Mouse (Mus musculus): Measurements from ENCODE around the gene Ryr3. TPM values are rescaled to one million over a fixed set of nuclear protein-coding genes. Genes with fewer than 3 reads are reported as not detected.

Ryr3 gene
- polyA plus RNA-seq, 1 experiment from 2014 or later, result 14.1 TPM

DNA sequence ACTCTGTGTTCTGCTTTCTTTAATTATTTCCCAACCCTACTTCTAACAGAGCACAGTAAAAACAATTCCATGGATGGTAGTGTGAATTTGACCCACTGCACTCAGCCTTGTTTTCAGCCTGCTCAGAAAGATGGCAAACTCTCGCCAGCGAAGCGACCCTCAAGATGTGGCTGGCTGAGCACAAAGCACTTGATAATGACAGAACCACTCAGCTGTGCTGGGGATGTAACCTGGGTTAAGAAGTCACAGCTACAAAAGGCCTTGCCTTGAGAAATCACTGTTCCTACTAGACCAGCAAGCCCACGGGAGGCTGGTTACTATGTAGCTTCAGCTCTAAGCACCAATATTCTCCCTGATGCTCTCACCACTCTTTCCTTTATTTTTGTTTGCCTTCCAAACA, 140.5 kb downstream of the Ryr3 start:
- no peak overlapping the region for H3K4me3 ChIP-seq (ENCODE audit: low read depth, low read length)
- no peaks in the 10 kb centered on the region for H3K9me3 ChIP-seq (ENCODE audit: control insufficient read depth, low read length)
- H3K36me3 ChIP-seq (ENCODE audit: control insufficient read depth, insufficient read depth, low read length), result no peaks in the 10 kb centered on the region
- no peak overlapping the region for H3K9ac ChIP-seq (replicated peaks; ENCODE audit: low read depth, low read length)
- H3K4me1 ChIP-seq (ENCODE audit: control insufficient read depth, insufficient read depth, low read length), result no peaks in the 10 kb centered on the region
- no peaks in the 10 kb centered on the region for H3K27me3 ChIP-seq (ENCODE audit: control insufficient read depth, insufficient read depth, low read length)
- no peak overlapping the region for H3K4me2 ChIP-seq (ENCODE audit: low read depth, low read length)
- WGBS, result 87% methylated on average over 4 of the region's 4 CpGs
- H3K27ac ChIP-seq (ENCODE audit: low read depth, low read length), result no peak overlapping the region
- ATAC-seq (ENCODE audit: low read depth), result no peak

DNA sequence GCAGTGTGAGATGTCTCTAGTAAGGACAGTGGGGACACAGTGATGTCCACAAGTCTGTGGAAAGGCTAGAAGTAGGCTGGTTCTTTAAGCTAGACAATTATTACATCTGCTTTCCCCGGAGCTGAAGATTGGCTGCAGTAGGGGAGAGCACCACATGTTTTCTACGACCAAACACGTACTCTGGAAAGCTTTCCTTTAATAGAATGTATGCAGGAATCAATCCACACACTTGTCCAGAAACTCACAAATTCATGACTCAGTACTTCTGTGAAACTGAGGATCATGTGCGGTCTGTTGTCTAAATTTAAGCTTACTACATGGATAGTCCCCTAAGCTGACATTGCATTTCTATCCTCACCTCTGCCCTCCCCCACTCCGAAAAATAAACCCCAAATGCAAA, 157.5 kb downstream of the Ryr3 start:
- no peak for ATAC-seq (ENCODE audit: low read depth)
- H3K36me3 ChIP-seq (ENCODE audit: control insufficient read depth, insufficient read depth, low read length), result no peaks in the 10 kb centered on the region
- 87% methylated on average over 5 of the region's 5 CpGs for WGBS

DNA sequence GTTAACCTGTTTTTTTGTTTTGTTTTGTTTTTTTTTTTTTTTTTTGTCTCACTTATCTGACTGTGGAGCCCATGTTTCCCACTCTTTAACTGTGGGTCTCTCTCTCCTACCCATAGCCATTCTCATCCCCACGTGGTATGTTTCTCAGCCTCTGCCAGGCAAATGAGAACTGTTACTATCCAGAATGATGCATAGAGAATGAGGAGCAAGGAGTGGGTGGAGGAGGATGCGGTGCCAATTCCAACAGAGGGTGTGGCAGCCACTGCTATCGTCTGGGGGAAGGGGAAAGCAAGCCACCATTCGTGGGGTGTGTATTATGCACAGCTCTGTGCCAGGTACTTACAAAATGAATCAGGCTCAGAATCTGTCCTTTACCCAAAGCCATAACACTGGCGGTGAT, 158.0 kb downstream of the Ryr3 start:
- Histone ChIP-seq H3K4me2 (ENCODE audit: low read depth, low read length) (no peak overlapping the region), H3K27ac (ENCODE audit: low read depth, low read length) (no peak overlapping the region), H3K4me3 (ENCODE audit: low read depth, low read length) (no peak overlapping the region), H3K9ac (replicated peaks; ENCODE audit: low read depth, low read length) (no peak overlapping the region), H3K36me3 (ENCODE audit: control insufficient read depth, insufficient read depth, low read length) (no peaks in the 10 kb centered on the region), H3K4me1 (ENCODE audit: control insufficient read depth, insufficient read depth, low read length) (no peaks in the 10 kb centered on the region), H3K27me3 (ENCODE audit: control insufficient read depth, insufficient read depth, low read length) (no peaks in the 10 kb centered on the region), H3K9me3 (ENCODE audit: control insufficient read depth, low read length) (no peaks in the 10 kb centered on the region)
- no peak for ATAC-seq (ENCODE audit: low read depth)
- WGBS, result 71% methylated on average over 5 of the region's 5 CpGs

More for the DNA sequence above, 157.5 kb downstream of the Ryr3 start:
- H3K9me3 ChIP-seq (ENCODE audit: control insufficient read depth, low read length), result no peaks in the 10 kb centered on the region
- H3K4me2 ChIP-seq (ENCODE audit: low read depth, low read length), result no peak overlapping the region
- H3K27ac ChIP-seq (ENCODE audit: low read depth, low read length), result no peak overlapping the region
- no peaks in the 10 kb centered on the region for H3K4me1 ChIP-seq (ENCODE audit: control insufficient read depth, insufficient read depth, low read length)
- no peak overlapping the region for H3K4me3 ChIP-seq (ENCODE audit: low read depth, low read length)
- no peaks in the 10 kb centered on the region for H3K27me3 ChIP-seq (ENCODE audit: control insufficient read depth, insufficient read depth, low read length)
- H3K9ac ChIP-seq (replicated peaks; ENCODE audit: low read depth, low read length), result no peak overlapping the region

DNA sequence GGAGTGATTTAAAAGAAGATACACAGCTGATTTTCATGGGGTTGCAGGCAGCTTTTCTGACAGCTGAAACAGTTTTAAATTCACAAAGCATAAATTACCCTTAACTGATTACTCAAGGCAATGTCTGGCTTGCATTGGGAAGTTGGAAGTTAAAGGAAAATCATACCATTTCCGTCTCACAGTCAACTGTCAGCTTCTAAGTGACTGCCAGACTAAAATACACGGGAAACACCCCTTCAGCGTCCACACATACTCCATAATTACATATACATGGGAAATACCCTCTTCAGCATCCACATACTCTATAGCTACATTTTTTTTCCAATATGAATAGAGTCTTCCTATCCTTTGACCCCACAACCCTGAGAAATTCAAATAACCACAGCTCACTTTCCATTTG, 158.8 kb downstream of the Ryr3 start:
- Histone ChIP-seq H3K4me3 (ENCODE audit: low read depth, low read length) (no peak overlapping the region), H3K9me3 (ENCODE audit: control insufficient read depth, low read length) (no peaks in the 10 kb centered on the region), H3K9ac (replicated peaks; ENCODE audit: low read depth, low read length) (no peak overlapping the region), H3K27ac (ENCODE audit: low read depth, low read length) (no peak overlapping the region), H3K27me3 (ENCODE audit: control insufficient read depth, insufficient read depth, low read length) (no peaks in the 10 kb centered on the region), H3K36me3 (ENCODE audit: control insufficient read depth, insufficient read depth, low read length) (no peaks in the 10 kb centered on the region), H3K4me1 (ENCODE audit: control insufficient read depth, insufficient read depth, low read length) (no peaks in the 10 kb centered on the region), H3K4me2 (ENCODE audit: low read depth, low read length) (no peak overlapping the region)
- 70% methylated on average over 3 of the region's 3 CpGs for WGBS
- ATAC-seq (ENCODE audit: low read depth), result no peak

DNA sequence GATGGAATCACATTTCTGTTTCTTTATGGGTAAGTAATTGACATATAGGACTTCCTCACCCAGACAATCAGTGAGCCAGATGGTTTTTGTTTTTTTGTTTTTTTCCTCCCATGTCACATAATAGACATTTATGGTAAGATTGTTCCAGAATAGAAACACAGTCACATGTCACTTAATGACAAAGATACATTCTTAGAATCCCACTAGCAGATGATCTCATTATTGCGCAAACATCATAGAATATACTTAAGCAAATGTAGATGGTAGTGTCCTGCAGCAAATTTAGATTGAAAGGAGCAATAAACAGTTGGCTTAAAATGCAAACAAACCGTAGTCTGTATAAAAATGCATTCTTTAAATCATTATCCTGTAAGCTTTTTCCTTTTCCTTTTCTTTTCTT, 161.3 kb downstream of the Ryr3 start:
- Histone ChIP-seq H3K9ac (replicated peaks; ENCODE audit: low read depth, low read length) (no peak overlapping the region), H3K4me2 (ENCODE audit: low read depth, low read length) (no peak overlapping the region), H3K4me1 (ENCODE audit: control insufficient read depth, insufficient read depth, low read length) (no peaks in the 10 kb centered on the region), H3K27me3 (ENCODE audit: control insufficient read depth, insufficient read depth, low read length) (no peaks in the 10 kb centered on the region), H3K27ac (ENCODE audit: low read depth, low read length) (no peak overlapping the region), H3K9me3 (ENCODE audit: control insufficient read depth, low read length) (no peaks in the 10 kb centered on the region), H3K4me3 (ENCODE audit: low read depth, low read length) (no peak overlapping the region), H3K36me3 (ENCODE audit: control insufficient read depth, insufficient read depth, low read length) (no peaks in the 10 kb centered on the region)
- WGBS, result 86% methylated on average over 2 of the region's 2 CpGs
- no peak for ATAC-seq (ENCODE audit: low read depth)

DNA sequence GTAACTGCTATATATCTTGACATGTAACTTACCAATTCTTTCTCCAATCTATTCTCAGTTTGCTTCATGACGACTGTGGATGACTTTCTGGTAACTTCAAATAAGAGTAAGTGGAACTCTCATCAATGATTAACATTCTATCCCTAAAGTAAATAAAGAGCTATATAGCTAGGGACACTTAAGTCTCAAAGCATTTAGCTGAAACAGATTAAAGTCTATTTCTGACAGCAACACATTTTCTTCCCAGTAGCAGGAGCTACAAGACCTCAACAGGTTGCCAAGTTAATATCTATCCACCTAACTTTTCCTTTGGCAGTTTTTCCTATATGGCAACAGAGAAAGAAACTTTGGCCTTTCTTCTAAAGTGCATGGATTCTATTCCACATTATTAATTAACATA, 167.1 kb downstream of the Ryr3 start:
- Histone ChIP-seq H3K27me3 (ENCODE audit: control insufficient read depth, insufficient read depth, low read length) (no peaks in the 10 kb centered on the region), H3K9me3 (ENCODE audit: control insufficient read depth, low read length) (no peaks in the 10 kb centered on the region), H3K27ac (ENCODE audit: low read depth, low read length) (no peak overlapping the region), H3K36me3 (ENCODE audit: control insufficient read depth, insufficient read depth, low read length) (no peaks in the 10 kb centered on the region), H3K4me2 (ENCODE audit: low read depth, low read length) (no peak overlapping the region), H3K4me1 (ENCODE audit: control insufficient read depth, insufficient read depth, low read length) (no peaks in the 10 kb centered on the region), H3K4me3 (ENCODE audit: low read depth, low read length) (no peak overlapping the region), H3K9ac (replicated peaks; ENCODE audit: low read depth, low read length) (no peak overlapping the region)
- WGBS, result 80% methylated on average over 1 of the region's 1 CpGs
- no peak for ATAC-seq (ENCODE audit: low read depth)

DNA sequence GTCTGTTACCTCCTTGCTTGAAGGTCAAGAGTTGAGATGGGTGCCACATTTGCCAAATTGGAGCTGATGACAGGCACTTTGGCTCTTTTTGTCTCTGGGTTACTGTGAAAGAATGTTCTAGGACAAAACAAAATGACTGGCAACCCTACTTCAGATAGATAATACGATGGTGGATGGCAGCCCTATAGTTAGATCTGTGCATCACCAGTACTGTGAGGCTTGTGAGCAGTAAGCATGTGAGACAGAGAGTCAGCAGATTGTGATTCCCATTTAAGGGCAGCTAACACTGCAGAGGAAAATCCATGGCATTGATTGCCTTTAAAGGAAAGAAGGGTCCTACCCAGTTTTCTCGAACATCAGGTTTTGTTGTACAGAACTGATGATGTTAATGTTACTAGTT, 180.3 kb downstream of the Ryr3 start:
- WGBS, result 89% methylated on average over 2 of the region's 2 CpGs
- H3K36me3 ChIP-seq (ENCODE audit: control insufficient read depth, insufficient read depth, low read length), result no peaks in the 10 kb centered on the region
- H3K9me3 ChIP-seq (ENCODE audit: control insufficient read depth, low read length), result no peaks in the 10 kb centered on the region
- H3K27me3 ChIP-seq (ENCODE audit: control insufficient read depth, insufficient read depth, low read length), result no peaks in the 10 kb centered on the region
- H3K4me1 ChIP-seq (ENCODE audit: control insufficient read depth, insufficient read depth, low read length), result no peaks in the 10 kb centered on the region
- no peak overlapping the region for H3K4me3 ChIP-seq (ENCODE audit: low read depth, low read length)
- no peak overlapping the region for H3K9ac ChIP-seq (replicated peaks; ENCODE audit: low read depth, low read length)
- no peak overlapping the region for H3K27ac ChIP-seq (ENCODE audit: low read depth, low read length)
- no peak overlapping the region for H3K4me2 ChIP-seq (ENCODE audit: low read depth, low read length)
- ATAC-seq (ENCODE audit: low read depth), result no peak

DNA sequence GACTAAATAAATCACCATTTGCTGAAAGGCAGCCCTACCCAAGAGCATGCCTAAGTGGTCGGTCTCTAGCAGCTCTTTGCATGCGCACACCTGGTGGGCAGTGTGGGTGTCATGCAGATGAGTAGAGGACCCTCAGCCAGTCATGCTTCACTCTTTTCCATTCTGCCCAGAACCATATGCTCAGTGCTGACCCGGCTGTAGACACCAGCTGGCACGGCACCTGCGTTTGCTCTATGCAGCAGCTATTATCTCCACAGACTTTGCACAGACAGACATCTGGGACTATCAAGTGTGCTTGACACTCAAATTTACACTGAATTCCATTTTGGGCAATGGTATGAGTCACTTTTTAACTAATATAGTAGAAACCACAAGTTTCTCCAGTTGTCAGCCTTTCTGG, 186.2 kb downstream of the Ryr3 start:
- no peak overlapping the region for H3K27ac ChIP-seq (ENCODE audit: low read depth, low read length)
- no peak overlapping the region for H3K4me3 ChIP-seq (ENCODE audit: low read depth, low read length)
- H3K4me2 ChIP-seq (ENCODE audit: low read depth, low read length), result no peak overlapping the region
- no peaks in the 10 kb centered on the region for H3K36me3 ChIP-seq (ENCODE audit: control insufficient read depth, insufficient read depth, low read length)
- WGBS, result 85% methylated on average over 5 of the region's 5 CpGs
- no peaks in the 10 kb centered on the region for H3K9me3 ChIP-seq (ENCODE audit: control insufficient read depth, low read length)
- no peak for ATAC-seq (ENCODE audit: low read depth)
- no peak overlapping the region for H3K9ac ChIP-seq (replicated peaks; ENCODE audit: low read depth, low read length)
- H3K4me1 ChIP-seq (ENCODE audit: control insufficient read depth, insufficient read depth, low read length), result no peaks in the 10 kb centered on the region
- H3K27me3 ChIP-seq (ENCODE audit: control insufficient read depth, insufficient read depth, low read length), result no peaks in the 10 kb centered on the region

DNA sequence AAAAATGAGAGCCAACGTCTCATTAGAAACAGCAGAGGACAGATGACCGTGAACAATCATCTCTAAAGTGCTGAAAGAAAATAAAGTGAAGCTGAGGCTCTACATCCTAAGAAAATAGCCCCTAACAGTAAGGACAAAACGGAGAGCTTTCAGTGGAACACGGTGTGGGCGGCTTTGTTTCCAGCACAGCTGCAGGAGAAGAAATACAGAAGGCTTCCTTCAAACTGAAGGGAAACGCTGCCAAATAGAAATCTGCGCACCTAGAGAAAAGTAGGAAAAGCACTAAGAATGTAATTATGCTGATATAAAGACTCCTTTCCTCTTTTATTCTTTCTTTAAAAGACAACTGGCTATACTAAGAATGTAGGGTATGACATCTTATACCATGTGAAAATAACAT, 197.0 kb downstream of the Ryr3 start:
- no peak for ATAC-seq (ENCODE audit: low read depth)
- 61% methylated on average over 7 of the region's 7 CpGs for WGBS
- Histone ChIP-seq H3K36me3 (ENCODE audit: control insufficient read depth, insufficient read depth, low read length) (no peaks in the 10 kb centered on the region), H3K9ac (replicated peaks; ENCODE audit: low read depth, low read length) (no peak overlapping the region), H3K27ac (ENCODE audit: low read depth, low read length) (no peak overlapping the region), H3K4me2 (ENCODE audit: low read depth, low read length) (no peak overlapping the region), H3K27me3 (ENCODE audit: control insufficient read depth, insufficient read depth, low read length) (no peaks in the 10 kb centered on the region), H3K4me3 (ENCODE audit: low read depth, low read length) (no peak overlapping the region), H3K9me3 (ENCODE audit: control insufficient read depth, low read length) (no peaks in the 10 kb centered on the region), H3K4me1 (ENCODE audit: control insufficient read depth, insufficient read depth, low read length) (no peaks in the 10 kb centered on the region)

DNA sequence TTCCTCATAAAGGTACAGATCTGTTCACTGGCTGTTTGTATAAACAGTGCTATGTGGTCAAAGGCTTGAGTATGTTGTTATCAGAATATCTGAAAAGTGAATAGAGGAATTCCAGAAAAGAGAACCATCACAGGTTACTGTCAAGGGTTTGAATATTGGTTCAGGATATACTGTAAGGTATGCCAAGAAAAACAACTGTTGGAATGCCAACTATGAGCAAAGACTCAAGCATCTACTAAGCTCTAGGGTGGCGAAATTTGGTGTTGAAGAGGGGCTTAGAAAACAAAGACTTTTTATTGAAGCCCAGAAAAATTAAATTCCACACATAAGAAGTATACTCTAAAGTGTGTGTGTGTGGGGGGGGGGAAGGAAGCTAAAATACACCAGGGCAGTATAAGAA, 198.6 kb downstream of the Ryr3 start:
- Histone ChIP-seq H3K27me3 (ENCODE audit: control insufficient read depth, insufficient read depth, low read length) (no peaks in the 10 kb centered on the region), H3K4me3 (ENCODE audit: low read depth, low read length) (no peak overlapping the region), H3K4me2 (ENCODE audit: low read depth, low read length) (no peak overlapping the region), H3K4me1 (ENCODE audit: control insufficient read depth, insufficient read depth, low read length) (no peaks in the 10 kb centered on the region), H3K27ac (ENCODE audit: low read depth, low read length) (no peak overlapping the region), H3K36me3 (ENCODE audit: control insufficient read depth, insufficient read depth, low read length) (no peaks in the 10 kb centered on the region), H3K9ac (replicated peaks; ENCODE audit: low read depth, low read length) (no peak overlapping the region), H3K9me3 (ENCODE audit: control insufficient read depth, low read length) (no peaks in the 10 kb centered on the region)
- 59% methylated on average over 1 of the region's 1 CpGs for WGBS
- ATAC-seq (ENCODE audit: low read depth), result no peak
